Mouse (Mus musculus): ENCODE data around the gene Slamf9.
A peak's percentile ranks its signal among the peaks of the same experiment; 100 is the strongest.

Gene Slamf9

DNA sequence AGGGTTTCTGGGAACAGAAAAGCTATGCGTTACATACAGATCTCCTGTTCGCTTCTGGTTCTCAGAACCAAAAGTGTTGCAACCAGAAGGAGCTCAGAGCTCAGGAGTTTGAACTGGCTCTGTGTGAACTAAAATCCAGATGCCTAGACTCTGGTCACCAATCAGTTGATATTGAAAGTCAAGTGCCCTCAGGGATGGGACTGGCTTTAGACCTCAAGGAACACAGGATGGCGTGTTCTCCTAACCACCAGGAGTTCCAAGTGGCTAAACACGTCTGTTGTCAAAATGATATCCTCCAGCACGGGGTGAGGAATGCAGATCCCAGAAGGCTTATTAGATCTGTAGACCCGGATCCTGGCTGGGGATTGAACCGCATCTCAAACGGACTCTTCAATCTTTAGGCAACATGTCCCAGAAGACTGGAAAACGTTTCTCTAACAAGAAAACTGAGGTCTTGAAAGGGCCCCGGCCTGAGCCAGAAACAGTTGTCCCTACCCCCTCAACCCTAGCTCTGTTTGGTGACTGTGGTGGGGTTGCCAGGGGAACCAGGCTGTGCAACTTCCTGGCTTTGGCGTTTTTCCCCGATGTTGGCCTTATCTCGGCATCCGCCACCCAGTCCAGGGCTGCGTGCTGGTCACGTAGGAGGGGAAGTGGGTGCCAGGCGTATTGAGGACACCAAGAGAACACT, 38.5 kb downstream of the Slamf9 start:
- peak; percentile 26 to 52 for DNase-seq (ENCODE audit: low spot score in 2 of 2)

DNA sequence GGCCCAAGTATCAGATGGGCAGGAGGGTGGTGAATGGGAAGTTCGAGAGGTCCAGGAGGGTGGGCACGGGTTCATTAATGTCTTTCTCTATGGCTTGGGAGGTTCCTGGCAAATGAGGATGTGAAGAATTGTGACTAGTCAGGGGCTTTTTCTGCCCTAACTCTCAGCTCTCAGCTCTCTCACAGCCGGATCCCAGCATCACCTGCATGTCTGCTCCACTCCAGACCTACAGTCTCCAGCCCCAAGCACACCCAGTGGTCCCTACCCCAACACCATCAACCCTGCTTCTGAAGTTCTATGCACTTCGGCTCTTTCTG, 39.0 kb downstream of the Slamf9 start:
- DNase-seq (ENCODE audit: low spot score in 2 of 2), result no peak

DNA sequence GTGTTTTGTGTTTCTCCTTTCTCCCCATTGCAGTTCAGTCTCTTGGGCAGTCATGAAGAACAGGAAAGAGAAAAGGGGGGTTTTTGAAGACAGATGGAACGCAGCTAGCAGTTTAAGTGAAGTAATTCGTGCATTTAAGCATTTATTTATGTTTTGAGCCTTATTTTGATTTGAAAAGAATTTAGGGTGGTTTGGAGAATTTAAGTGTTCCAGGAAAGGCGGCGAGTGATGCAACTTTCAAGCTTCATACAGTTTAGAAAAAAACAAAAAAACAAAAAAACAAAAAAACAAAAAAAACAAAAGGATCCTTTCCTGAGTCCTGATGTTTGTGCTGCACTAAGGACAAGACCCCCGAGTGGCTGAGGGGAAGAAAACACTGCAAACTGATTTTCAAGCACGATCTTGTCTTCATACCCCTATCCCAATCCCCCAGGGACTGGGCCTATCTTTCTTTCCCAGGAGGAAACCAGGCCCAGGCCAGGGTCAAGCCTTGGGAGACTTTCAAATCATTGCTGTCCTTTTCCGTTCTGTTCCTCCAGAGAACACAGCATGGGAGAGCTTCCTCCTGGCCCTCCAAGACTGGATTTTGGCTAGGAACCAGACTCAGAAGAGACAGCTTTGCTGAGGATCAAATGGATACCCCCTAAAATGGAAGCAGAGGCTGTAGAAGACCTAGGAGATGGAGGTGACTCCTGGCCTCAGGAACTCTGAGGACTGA, 39.6 kb downstream of the Slamf9 start:
- DNase-seq (ENCODE audit: low spot score in 2 of 2), result no peak

GRCm38 (mm10) chr1:172515396-172515795, 40.2 kb downstream of the Slamf9 start:
- no peak for DNase-seq (ENCODE audit: low spot score in 2 of 2)

- DNase-seq (ENCODE audit: low spot score in 2 of 2), result no peak
Measured at GRCm38 (mm10) chr1:172518013-172518412, 42.9 kb downstream of the Slamf9 start.

DNA sequence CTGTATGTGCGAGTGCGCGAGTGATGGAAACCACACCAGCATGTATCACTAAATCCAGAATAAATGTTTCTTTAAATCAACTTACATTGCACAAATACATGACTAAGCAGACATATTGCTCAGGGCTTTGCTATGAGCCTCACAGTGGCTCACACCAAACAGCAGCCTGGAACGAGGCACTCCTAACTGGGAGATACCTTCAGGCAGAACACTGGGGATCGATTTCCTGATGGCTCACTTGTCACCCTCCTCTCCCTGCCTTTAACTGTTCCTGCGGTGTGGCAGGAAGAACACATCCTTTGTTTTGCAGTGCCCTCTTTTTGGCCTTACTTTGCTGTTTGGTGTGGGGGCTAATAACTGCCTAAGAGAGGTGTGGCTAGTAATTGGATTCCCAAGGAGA, 44.5 kb downstream of the Slamf9 start:
- no peak for DNase-seq (ENCODE audit: low spot score in 2 of 2)

DNA sequence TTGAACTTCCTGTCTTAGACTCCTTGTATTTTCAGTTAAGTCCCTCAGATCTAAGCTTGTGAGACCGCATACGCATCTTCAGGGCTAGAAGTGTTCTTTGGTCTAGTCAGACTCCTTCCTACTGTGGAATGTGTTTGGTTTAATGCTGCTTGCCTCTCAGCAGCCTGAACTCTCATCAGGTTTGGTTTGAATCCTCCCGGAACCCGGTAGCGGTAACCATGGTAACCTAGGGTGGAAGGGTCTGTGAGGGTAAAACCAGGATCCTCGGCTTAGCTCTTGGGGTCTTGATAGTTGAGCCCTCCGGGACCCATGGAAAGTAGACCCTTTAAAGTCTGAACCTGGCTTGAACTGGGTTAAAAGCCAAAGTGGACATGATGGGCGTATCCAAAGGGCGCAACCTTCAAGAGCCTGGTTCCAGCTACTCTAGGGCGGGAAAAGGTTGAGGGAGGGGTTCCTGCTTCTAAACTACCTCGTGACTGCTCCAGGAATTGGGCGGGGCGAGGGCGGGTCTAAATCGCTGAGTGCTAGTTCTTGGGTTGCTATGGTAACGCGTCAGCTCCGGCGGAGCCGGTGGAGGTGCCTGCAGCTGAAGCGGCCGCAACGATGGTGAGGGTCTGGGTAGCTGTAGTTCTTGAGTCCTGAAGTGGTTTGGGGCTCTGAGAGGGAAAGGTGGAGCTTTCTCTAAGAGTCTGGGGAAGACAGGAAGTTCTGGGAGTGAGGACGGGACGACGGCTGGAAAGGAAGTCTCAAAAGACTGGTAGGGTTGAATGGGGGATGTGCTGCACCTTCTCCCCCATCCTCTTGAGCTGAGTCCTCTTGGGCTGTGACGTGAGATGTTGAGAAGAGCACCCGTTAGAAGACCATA, 45.6 kb downstream of the Slamf9 start, which contains the start of gene Cfap45:
Gene Cfap45, plus strand, starts transcription at position 226 of the 865 bp plus-strand sequence.
- peak; percentile 45 to 48 for DNase-seq (ENCODE audit: low spot score in 2 of 2)

DNA sequence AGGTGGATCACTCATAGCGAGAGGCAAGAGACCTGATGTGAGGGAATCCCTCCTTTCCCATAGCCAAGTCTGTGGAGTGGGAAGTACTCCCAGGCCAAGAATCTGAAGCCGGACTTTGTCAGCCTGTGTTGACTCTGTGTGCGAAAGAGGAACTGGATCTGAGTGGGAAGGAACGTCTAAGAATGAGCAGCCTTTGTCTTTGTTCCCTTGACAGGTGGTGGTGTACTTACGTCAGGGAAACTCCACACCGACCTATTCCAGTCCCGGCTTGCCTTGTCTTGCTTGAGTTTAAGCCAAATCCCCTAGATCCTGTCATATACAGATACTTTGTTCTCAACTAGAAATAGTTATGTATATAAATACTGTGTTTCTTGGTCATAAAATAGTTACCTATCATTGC, 47.4 kb downstream of the Slamf9 start:
- DNase-seq (ENCODE audit: low spot score in 2 of 2), result no peak

GRCm38 (mm10) chr1:172523699-172524101, 48.5 kb downstream of the Slamf9 start:
- DNase-seq (ENCODE audit: low spot score in 2 of 2), result no peak

- DNase-seq (ENCODE audit: low spot score in 2 of 2), result no peak
Measured at GRCm38 (mm10) chr1:172525027-172525764, 50.0 kb downstream of the Slamf9 start.

DNA sequence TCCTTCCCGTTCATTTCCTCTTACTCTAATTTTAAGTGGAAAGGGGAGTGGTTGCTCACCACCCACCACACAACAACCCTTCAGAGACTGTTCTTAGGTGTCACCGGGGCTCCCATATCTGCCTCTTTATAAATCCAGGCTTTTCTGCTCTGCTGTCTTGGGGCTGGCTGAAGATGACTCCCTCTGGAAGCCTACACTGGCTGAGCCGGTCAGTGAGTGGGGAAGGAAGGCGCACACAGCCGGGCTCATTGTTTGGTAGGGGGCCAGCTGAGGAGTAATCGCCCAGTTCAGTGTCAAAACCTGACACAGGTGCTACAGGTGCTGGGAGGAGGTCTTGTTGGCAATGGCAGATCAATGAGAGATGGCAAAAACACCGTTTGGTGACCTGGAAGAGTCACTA, 50.8 kb downstream of the Slamf9 start:
- DNase-seq (ENCODE audit: low spot score in 2 of 2), result no peak

GRCm38 (mm10) chr1:172526380-172527081, 51.4 kb downstream of the Slamf9 start:
- no peak for DNase-seq (ENCODE audit: low spot score in 2 of 2)

GRCm38 (mm10) chr1:172527431-172527830, 52.3 kb downstream of the Slamf9 start:
- DNase-seq (ENCODE audit: low spot score in 2 of 2), result no peak
